Mouse (Mus musculus): ENCODE data around the gene Prpf8.

- TF ChIP-seq CTCF (IDR thresholded peaks at IDR 0.05; ENCODE audit: borderline replicate concordance, insufficient read depth, low read depth, low read length) (no peak), POLR2A (IDR thresholded peaks at IDR 0.05; ENCODE audit: borderline replicate concordance, insufficient read depth, low read length) (no peak)
These were observed 33.6 kb upstream of the Prpf8 start for GRCm38 (mm10) chr11:75452812-75453557.
